Mouse (Mus musculus): ENCODE measurements around the gene Trem2. TPM values are rescaled to one million over a fixed set of nuclear protein-coding genes. Genes with fewer than 3 reads are reported as not detected.

The Trem2 gene
- polyA plus RNA-seq, 1 experiment: 0.04 TPM

DNA sequence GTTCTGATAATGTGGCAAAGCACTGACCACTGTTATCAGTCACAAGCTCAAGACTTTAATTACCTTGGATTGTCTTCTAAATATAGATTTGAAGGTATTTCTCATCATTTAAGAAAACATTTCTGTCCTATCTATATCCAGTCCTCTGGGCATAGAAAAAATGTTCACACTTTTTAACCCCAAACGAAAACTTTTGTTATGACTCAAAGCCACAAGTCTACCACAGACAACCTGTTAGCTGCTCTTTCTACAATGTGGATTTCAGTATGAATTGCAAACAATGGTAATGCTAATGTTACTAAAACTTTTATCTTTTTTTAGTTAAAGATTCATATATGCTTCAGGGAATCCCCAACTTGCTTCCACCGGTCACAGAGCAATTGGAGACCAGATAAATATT lies 13.7 kb upstream of the Trem2 start:
- Histone ChIP-seq H3K4me2 (ENCODE audit: low read depth) (no peak overlapping the region), H3ac (ENCODE audit: control insufficient read depth, insufficient read length) (no peak overlapping the region), H3K36me3 (ENCODE audit: control insufficient read depth, insufficient read depth) (no peaks in the 10 kb centered on the region), H3K4me3 (no peak overlapping the region), H3K79me2 (ENCODE audit: control insufficient read depth, insufficient read depth) (no peaks in the 10 kb centered on the region), H3K27me3 (ENCODE audit: control insufficient read depth, insufficient read depth, insufficient read length) (no peaks in the 10 kb centered on the region)
- TF ChIP-seq E2F4 (IDR thresholded peaks at IDR 0.05; ENCODE audit: insufficient read depth): no peak
- TF ChIP-seq TCF12 (IDR thresholded peaks at IDR 0.05; ENCODE audit: insufficient read depth, poor library complexity, severe bottlenecking): no peak
- no peak for TF ChIP-seq MYOG (IDR thresholded peaks at IDR 0.05; ENCODE audit: control insufficient read depth in 1 of 3, insufficient read depth in 1 of 3, insufficient read length in 2 of 3, low read depth in 2 of 3)
- no peak for TF ChIP-seq MAX (IDR thresholded peaks at IDR 0.05; ENCODE audit: low read depth)
- no peak for TF ChIP-seq REST (IDR thresholded peaks at IDR 0.05; ENCODE audit: insufficient read depth, insufficient read length)
- no peak for TF ChIP-seq MYOD1 (IDR thresholded peaks at IDR 0.05; ENCODE audit: control insufficient read depth in 1 of 3, insufficient read length in 2 of 3, low read depth in 2 of 3)
- TF ChIP-seq POLR2AphosphoS2 (IDR thresholded peaks at IDR 0.05; ENCODE audit: insufficient read length, low read depth): no peak

DNA sequence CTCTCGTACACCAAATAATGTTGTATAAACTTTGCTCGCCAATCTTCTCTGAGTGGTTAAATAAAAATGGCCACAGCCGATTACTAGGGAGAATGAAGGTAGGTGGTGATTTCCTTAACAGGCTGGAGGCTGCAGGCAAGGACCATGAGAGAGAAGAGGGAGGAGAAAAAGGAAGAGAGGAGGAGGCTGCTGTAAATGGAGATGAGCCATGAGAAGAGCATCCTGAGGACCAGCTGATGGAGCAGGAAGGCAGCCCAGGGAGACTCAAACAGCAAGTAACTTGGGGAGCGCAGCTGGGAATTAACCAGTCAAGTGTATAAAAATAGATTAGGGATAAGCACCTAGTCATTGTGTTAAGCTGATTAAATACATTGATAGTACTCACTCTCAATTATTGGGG lies 12.0 kb upstream of the Trem2 start:
- H3K4me2 ChIP-seq (ENCODE audit: low read depth): no peak overlapping the region
- H3ac ChIP-seq (ENCODE audit: control insufficient read depth, insufficient read length): no peak overlapping the region
- no peak overlapping the region for H3K4me3 ChIP-seq
- H3K36me3 ChIP-seq (ENCODE audit: control insufficient read depth, insufficient read depth): no peaks in the 10 kb centered on the region
- TF ChIP-seq REST (IDR thresholded peaks at IDR 0.05; ENCODE audit: insufficient read depth, insufficient read length): no peak
- no peak for TF ChIP-seq TCF3 (IDR thresholded peaks at IDR 0.05; ENCODE audit: insufficient read length, low read depth)
- no peak for TF ChIP-seq USF1 (IDR thresholded peaks at IDR 0.05; ENCODE audit: low read depth)
- no peak for TF ChIP-seq MYOD1 (IDR thresholded peaks at IDR 0.05; ENCODE audit: control insufficient read depth in 1 of 3, insufficient read length in 2 of 3, low read depth in 2 of 3)
- no peak for TF ChIP-seq CEBPB (IDR thresholded peaks at IDR 0.05; ENCODE audit: insufficient read depth, poor library complexity, severe bottlenecking)
- no peak for TF ChIP-seq SRF (IDR thresholded peaks at IDR 0.05; ENCODE audit: control insufficient read depth, insufficient read length, low read depth)
- no peak for TF ChIP-seq MYOG (IDR thresholded peaks at IDR 0.05; ENCODE audit: control insufficient read depth in 1 of 3, insufficient read depth in 1 of 3, insufficient read length in 2 of 3, low read depth in 2 of 3)
- no peak for TF ChIP-seq TCF12 (IDR thresholded peaks at IDR 0.05; ENCODE audit: insufficient read depth, poor library complexity, severe bottlenecking)
- no peak for TF ChIP-seq MAX (IDR thresholded peaks at IDR 0.05; ENCODE audit: low read depth)
- TF ChIP-seq E2F4 (IDR thresholded peaks at IDR 0.05; ENCODE audit: insufficient read depth): no peak
- no peak for TF ChIP-seq POLR2A (IDR thresholded peaks at IDR 0.05; ENCODE audit: insufficient read length, low read depth)
- no peak for TF ChIP-seq POLR2AphosphoS2 (IDR thresholded peaks at IDR 0.05; ENCODE audit: insufficient read length, low read depth)
- H3K27me3 ChIP-seq (ENCODE audit: control insufficient read depth, insufficient read depth, insufficient read length): no peaks in the 10 kb centered on the region
- no peaks in the 10 kb centered on the region for H3K79me2 ChIP-seq (ENCODE audit: control insufficient read depth, insufficient read depth)

DNA sequence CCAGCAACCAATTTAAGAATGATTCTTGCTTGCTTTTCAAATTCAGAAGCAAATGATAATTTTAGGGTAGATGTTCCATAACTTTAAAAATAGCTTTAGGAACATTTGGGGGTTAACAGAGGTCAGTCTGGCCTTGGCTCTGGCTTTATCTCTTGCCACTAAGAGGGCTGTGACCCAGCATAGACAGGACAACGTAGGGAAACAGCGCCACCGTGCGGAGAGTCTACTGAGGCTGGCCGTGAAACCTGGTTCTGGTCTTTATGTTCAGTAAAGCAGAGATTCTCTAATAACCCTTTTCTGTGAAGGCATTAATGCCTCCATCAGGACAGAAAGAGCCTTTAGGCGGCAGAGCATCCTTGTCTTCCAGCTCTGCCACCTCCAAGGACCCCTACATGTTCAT lies 9.3 kb upstream of the Trem2 start:
- Histone ChIP-seq H3K79me2 (ENCODE audit: control insufficient read depth, insufficient read depth) (no peaks in the 10 kb centered on the region), H3ac (ENCODE audit: control insufficient read depth, insufficient read length) (no peak overlapping the region), H3K4me2 (ENCODE audit: low read depth) (no peak overlapping the region), H3K36me3 (ENCODE audit: control insufficient read depth, insufficient read depth) (no peaks in the 10 kb centered on the region), H3K4me3 (no peak overlapping the region), H3K27me3 (ENCODE audit: control insufficient read depth, insufficient read depth, insufficient read length) (no peaks in the 10 kb centered on the region)
- TF ChIP-seq E2F4 (IDR thresholded peaks at IDR 0.05; ENCODE audit: insufficient read depth): no peak
- no peak for TF ChIP-seq REST (IDR thresholded peaks at IDR 0.05; ENCODE audit: insufficient read depth, insufficient read length)
- TF ChIP-seq TCF12 (IDR thresholded peaks at IDR 0.05; ENCODE audit: insufficient read depth, poor library complexity, severe bottlenecking): no peak
- no peak for TF ChIP-seq POLR2AphosphoS2 (IDR thresholded peaks at IDR 0.05; ENCODE audit: insufficient read length, low read depth)
- TF ChIP-seq USF1 (IDR thresholded peaks at IDR 0.05; ENCODE audit: low read depth): no peak
- no peak for TF ChIP-seq MAX (IDR thresholded peaks at IDR 0.05; ENCODE audit: low read depth)
- no peak for TF ChIP-seq MYOD1 (IDR thresholded peaks at IDR 0.05; ENCODE audit: control insufficient read depth in 1 of 3, insufficient read length in 2 of 3, low read depth in 2 of 3)
- TF ChIP-seq POLR2A (IDR thresholded peaks at IDR 0.05; ENCODE audit: insufficient read length, low read depth): no peak
- no peak for TF ChIP-seq TCF3 (IDR thresholded peaks at IDR 0.05; ENCODE audit: insufficient read length, low read depth)
- no peak for TF ChIP-seq SRF (IDR thresholded peaks at IDR 0.05; ENCODE audit: control insufficient read depth, insufficient read length, low read depth)
- TF ChIP-seq CEBPB (IDR thresholded peaks at IDR 0.05; ENCODE audit: insufficient read depth, poor library complexity, severe bottlenecking): no peak
- no peak for TF ChIP-seq MYOG (IDR thresholded peaks at IDR 0.05; ENCODE audit: control insufficient read depth in 1 of 3, insufficient read depth in 1 of 3, insufficient read length in 2 of 3, low read depth in 2 of 3)

- no peaks in the 10 kb centered on the region for H3K36me3 ChIP-seq (ENCODE audit: control insufficient read depth, insufficient read depth)
- H3K4me3 ChIP-seq: no peak overlapping the region
- no peaks in the 10 kb centered on the region for H3K27me3 ChIP-seq (ENCODE audit: control insufficient read depth, insufficient read depth, insufficient read length)
- TF ChIP-seq USF1 (IDR thresholded peaks at IDR 0.05; ENCODE audit: low read depth) (no peak), POLR2A (IDR thresholded peaks at IDR 0.05; ENCODE audit: insufficient read length, low read depth) (no peak), REST (IDR thresholded peaks at IDR 0.05; ENCODE audit: insufficient read depth, insufficient read length) (no peak), MYOD1 (IDR thresholded peaks at IDR 0.05; ENCODE audit: control insufficient read depth in 1 of 3, insufficient read length in 2 of 3, low read depth in 2 of 3) (no peak), MYOG (IDR thresholded peaks at IDR 0.05; ENCODE audit: control insufficient read depth in 1 of 3, insufficient read depth in 1 of 3, insufficient read length in 2 of 3, low read depth in 2 of 3) (no peak), POLR2AphosphoS2 (IDR thresholded peaks at IDR 0.05; ENCODE audit: insufficient read length, low read depth) (no peak), TCF3 (IDR thresholded peaks at IDR 0.05; ENCODE audit: insufficient read length, low read depth) (no peak), MAX (IDR thresholded peaks at IDR 0.05; ENCODE audit: low read depth) (no peak), E2F4 (IDR thresholded peaks at IDR 0.05; ENCODE audit: insufficient read depth) (no peak), SRF (IDR thresholded peaks at IDR 0.05; ENCODE audit: control insufficient read depth, insufficient read length, low read depth) (no peak), CEBPB (IDR thresholded peaks at IDR 0.05; ENCODE audit: insufficient read depth, poor library complexity, severe bottlenecking) (no peak), TCF12 (IDR thresholded peaks at IDR 0.05; ENCODE audit: insufficient read depth, poor library complexity, severe bottlenecking) (no peak)
- no peak overlapping the region for H3ac ChIP-seq (ENCODE audit: control insufficient read depth, insufficient read length)
- H3K4me2 ChIP-seq (ENCODE audit: low read depth): no peak overlapping the region
- no peaks in the 10 kb centered on the region for H3K79me2 ChIP-seq (ENCODE audit: control insufficient read depth, insufficient read depth)
These were observed 5.9 kb upstream of the Trem2 start for GRCm38 (mm10) chr17:48340267-48340666.

All from myocyte (in vitro differentiated cells).